Mouse (Mus musculus) lung, postnatal 25 days (tissue): ENCODE measurements around the gene Rbm28.
"Not testable (repeated sequence)": the region's sequence is repeated elsewhere in the genome, so short reads cannot be mapped to it uniquely, and the experiment has no call there.

Source experiments
- DNase-seq: peaks from one replicate; pipeline ENCODE4 v3.0.0; 2022; ENCODE audit warnings: low spot score

Rbm28 gene

GRCm38 (mm10) chr6:29193961-29194750 lies 29.4 kb upstream of the Rbm28 start:
- peak; percentile 73 for DNase-seq

DNA sequence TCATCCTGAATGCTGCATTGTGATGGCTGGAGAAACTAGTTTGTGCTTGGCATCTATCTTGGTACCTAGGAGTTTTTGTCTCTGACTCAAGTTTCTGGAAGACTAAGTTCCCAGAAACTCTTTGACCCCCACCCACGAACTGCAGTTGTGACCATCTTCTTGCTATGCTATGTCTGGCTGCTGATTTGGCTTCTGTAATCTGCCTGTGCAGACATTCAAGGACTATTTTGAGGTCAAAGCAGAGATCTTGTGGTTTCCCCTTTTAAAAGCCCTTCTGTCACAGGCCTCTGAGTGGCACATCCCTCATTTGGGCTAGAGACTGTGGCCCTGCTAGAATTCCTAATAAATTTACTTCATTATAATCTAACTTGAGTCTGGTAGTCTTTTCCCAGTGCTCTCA lies 23.1 kb upstream of the Rbm28 start:
- no peak for DNase-seq

DNA sequence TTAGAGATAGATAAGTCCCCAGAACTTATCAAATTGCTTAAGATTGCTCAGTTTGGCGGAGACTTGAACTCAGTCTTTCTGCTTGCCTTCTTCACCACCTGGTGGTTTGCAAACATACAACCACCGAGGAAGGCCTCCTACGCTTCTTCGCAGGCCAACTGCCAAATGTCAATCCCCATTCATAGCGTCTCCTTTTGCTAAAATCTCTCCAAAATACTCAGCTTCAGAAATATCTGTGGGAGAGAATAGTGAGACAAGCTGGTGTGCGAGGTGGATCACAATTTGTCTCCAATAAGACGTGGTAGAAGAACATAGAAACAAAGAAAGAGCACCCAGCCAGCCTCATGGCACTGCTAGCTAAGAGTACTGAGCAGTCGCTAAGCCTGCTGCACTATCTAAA lies 15.0 kb upstream of the Rbm28 start:
- DNase-seq, result no peak

DNA sequence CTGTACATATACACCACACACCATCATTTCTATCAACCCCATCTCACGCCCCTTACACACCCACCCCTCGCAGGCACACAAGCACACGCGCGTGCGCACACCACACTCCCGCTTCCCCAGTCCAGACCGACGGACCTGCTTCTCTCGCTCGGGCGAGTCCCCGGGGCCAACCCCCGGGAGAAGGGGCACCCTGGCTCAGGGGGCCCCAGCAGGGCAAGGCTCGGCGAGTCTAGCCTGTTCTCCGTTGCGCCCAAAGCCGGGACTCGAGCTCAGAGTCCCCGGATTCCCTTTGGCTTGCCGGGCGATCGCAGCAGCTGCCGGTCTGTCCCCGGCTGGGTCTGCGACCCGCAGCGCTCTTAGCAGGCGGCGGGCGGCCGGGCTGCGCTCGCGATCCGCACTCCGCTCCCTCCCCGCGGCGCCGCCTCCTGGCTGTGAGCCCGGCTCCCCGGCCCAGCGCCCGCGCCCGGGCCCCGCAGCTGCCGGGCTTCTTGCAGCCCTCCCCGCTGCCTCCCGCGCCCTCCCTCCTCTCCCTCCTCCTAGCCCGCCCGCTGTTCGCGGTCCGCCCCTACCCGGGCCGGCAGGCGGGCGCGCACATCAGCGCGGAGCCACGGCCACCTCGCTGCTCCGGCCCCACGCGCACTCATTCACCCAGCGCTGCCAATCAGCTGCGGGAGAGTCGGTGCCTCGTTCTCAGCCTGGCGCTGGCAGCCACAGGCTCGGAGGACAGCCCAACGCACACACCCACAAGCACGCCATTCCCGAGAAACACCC lies 14.3 kb upstream of the Rbm28 start, which contains the start of gene Prrt4:
TSS of gene Prrt4 (minus strand) at position 697 of the 771 bp plus-strand sequence.
- no peak for DNase-seq

GRCm38 (mm10) chr6:29177901-29178879 lies 13.4 kb upstream of the Rbm28 start:
- no peak for DNase-seq

DNA sequence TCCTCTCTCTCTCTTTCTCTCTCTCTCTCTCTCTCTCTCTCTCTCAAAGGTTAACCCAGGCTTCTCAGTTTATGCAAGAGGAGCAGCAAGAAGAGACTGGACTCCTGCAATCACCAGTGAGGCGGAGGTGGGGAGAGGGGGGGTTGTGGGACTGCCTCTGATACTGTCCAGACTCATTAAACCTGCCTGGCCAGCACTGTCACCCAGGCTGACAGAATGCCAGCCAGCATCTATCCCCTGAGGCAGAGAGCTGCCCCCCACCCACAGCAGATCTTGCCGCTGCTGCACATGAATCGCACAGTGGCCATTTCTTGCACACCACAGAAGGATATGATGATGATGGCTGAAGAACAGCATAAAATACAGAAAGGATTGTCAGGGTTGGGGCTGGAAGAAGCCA lies 10.3 kb upstream of the Rbm28 start:
- no peak for DNase-seq

- DNase-seq, result no peak
Observed at GRCm38 (mm10) chr6:29174368-29174767, 9.6 kb upstream of the Rbm28 start.

DNA sequence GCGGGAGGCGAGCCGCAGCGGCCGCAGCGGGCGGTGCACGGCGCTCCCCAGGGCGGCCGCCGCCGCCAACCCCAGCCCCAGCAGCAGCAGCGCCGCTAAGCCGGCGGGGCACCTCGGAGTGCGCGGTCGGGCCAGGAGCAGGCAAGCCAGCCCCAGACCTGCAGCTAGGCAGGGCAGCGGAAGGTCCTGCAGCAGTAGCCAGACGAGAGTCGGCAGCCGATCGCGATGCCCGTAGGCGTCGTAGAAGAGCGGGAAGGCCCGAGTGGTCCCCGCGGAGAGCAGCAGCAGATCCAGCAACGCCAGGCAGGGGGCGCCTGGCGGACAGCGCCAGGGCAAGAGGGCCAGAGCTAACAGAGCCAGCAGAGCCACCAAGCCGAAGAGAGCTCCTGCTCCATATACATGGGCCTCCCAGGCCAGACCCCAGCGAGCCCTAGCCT lies 6.2 kb upstream of the Rbm28 start:
- DNase-seq, result peak; percentile 75

- no peak for DNase-seq
Observed at GRCm38 (mm10) chr6:29170063-29170921, 5.5 kb upstream of the Rbm28 start.

GRCm38 (mm10) chr6:29169675-29170062 lies 4.9 kb upstream of the Rbm28 start:
- DNase-seq, result no peak

DNA sequence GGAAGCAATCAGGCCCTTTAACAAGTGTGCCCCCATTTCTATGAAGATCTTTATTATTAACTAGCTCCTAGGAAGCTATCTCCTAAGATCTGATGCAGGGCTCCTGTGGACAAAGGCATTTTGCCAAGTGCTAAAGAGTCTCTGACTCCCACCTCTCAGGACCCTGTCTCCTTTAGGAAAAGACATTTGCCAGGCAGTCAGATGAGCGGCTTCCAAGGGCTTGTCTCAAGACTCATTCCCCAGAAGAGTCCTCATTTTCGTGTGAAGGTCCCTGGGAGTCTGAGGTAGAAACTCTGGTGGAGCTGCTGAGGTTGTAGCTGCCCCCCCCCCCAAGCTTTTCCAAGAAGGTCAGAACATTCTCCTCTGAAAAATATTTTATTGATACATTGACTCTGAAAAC lies 4.1 kb upstream of the Rbm28 start:
- DNase-seq, result no peak

GRCm38 (mm10) chr6:29166196-29166595 lies 1.4 kb upstream of the Rbm28 start:
- DNase-seq, result peak; percentile 65

DNA sequence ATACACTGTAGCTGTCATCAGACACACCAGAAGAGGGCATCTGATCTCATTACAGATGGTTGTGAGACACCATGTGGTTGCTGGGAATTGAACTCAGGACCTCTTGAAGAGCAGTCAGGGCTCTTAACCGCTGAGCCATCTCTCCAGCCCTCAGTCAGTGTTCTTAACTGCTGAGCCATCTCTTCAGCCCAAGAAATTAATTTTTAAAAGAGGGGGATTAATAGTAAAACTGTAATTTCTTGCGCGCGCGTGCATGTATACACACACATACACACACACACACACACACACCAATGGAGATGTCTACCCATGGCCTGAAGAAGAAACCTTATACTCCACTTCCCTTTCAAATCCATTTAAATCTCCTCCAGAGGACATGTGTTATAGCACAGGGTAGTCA lies 3.5 kb downstream of the Rbm28 start:
- DNase-seq, result not testable (repeated sequence)

DNA sequence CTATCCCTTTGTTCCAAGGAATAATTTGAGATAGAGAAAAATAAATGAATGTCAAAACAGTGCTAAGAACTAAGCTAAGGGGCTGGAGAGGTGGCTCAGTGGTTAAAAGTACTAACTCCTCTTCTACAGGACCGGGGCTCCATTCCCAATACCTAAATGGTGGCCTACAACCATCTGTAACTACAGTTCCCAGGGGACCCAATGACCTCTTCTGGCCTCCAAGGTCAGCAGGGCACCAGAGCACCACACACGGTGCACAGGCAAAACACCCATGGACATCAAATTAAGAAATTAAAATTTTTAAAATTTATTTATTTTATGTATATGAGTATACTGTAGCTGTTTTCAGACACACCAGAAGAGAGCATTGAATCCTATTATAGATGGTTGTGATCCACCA lies 4.0 kb downstream of the Rbm28 start:
- no peak for DNase-seq

GRCm38 (mm10) chr6:29156326-29156725 lies 8.5 kb downstream of the Rbm28 start:
- DNase-seq, result no peak

- no peak for DNase-seq
Observed at GRCm38 (mm10) chr6:29150001-29150400, 14.8 kb downstream of the Rbm28 start.

GRCm38 (mm10) chr6:29147407-29148010 lies 17.3 kb downstream of the Rbm28 start:
- no peak for DNase-seq

DNA sequence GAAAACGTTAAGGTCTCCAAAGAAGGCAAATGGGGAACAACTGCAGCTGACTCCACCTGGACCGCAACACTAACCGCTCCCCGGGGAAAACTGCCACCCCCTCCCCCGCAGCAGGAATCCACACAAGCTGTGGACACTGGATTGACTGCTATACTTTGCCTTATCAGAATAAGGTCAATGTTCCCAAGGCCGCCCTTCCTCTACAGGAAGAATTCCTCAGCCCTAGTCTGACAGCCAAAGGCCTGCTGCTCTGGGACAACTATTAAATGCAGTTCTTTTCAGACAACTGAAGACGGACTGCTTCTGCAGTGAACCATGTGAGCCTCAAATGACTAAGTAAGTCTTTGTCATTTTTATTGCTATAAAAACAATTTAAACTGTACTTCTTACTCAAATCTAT lies 18.2 kb downstream of the Rbm28 start:
- no peak for DNase-seq

DNA sequence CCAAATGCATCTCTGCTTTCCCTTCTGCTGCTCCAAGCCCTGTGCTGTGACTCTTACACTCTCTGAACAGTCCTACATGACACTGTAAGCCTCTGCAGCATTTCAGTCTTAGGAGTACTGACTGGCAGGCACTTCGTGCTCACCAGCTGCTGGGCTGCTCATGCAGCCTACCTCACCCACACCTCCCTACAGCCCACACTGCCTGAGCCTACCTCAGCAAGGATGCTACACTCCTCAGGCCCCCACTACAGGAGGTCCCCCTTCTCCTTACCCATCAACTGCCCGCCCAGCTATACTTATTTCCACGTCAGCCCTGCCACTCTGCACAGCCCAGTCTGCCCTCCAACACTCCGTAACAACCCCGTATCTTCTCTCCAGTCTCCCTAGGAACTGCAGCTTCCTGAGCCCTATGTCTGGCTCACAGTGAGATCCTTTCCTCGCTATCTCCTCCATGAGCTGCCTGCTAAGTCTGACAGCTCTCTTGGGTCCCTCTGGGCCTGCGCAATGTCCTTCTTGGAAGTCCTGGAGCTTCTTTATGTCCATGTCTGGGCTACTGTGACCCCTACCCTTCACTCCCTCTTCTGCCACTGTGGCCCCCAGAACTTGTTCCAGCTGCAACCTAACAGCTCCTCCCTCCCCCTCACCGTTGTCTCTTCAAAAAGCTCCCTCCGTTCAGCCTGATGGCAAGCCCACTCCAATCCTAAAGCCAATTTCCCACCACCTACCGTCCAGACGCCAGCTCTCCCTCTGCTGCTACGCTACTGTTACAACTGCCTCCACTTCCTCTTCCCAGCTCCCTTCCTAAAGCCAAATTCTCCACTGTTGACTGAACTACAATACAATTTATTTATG lies 19.1 kb downstream of the Rbm28 start:
- DNase-seq, result no peak

DNA sequence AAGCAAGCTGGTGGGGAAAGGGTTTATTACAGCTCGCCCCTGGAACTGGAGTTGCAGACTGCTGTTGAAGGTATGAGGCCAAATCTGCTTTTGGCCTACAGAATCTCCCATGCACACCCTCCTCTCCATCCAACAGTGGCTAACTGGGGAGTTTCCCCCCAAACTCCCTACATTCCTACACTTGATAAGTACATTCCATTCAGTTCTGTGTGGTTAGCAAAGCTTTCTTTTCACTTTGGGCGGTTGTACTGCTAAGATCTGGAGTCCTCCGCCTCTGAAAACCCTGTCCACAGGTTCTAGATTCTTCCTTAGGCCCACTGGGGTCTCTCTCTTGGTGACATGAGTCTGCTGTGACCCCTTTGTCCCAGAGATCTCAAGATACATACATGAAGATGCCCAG lies 19.8 kb downstream of the Rbm28 start:
- no peak for DNase-seq
